Mouse (Mus musculus) liver, postnatal 0 days (tissue): ENCODE results near the gene Ost4. TPM values are rescaled to one million over a fixed set of nuclear protein-coding genes. Genes with fewer than 3 reads are reported as not detected.

Experiments used
- ATAC-seq: fragments of 200-750 bp; cut with Nextera tagmentation; 2 replicates; pipeline ENCODE4 v1.8.0; 2017; ENCODE audit warnings: mild to moderate bottlenecking, moderate library complexity
- DNase-seq: peaks from one replicate; pipeline ENCODE4 v3.0.0-alpha.2; 2016
- H3K27ac ChIP-seq: fragments of 300-500 bp; sonication (generic); 2 replicates; pipeline ENCODE4 v1.5.1; 2014; ENCODE audit warnings: antibody characterized with exemption, moderate library complexity, mild to moderate bottlenecking, low read depth
- H3K27me3 ChIP-seq: fragments of 300-500 bp; sonication (generic); 2 replicates; pipeline ENCODE4 v1.6.1; 2014; ENCODE audit warnings: low read length, control low read depth, mixed read lengths; ENCODE audit not compliant: insufficient read depth
- H3K36me3 ChIP-seq: fragments of 300-500 bp; sonication (generic); replicated peaks from 2 replicates; pipeline ENCODE4 v1.6.1; 2014; ENCODE audit warnings: mild to moderate bottlenecking, control low read depth, low read length, moderate library complexity, mixed read lengths; ENCODE audit not compliant: insufficient read depth
- H3K4me1 ChIP-seq: fragments of 300-500 bp; sonication (generic); 2 replicates; pipeline ENCODE4 v1.6.1; 2014; ENCODE audit warnings: antibody characterized with exemption, mild to moderate bottlenecking, control low read depth; ENCODE audit not compliant: insufficient read depth
- H3K4me2 ChIP-seq: fragments of 300-500 bp; sonication (generic); 2 replicates; pipeline ENCODE4 v1.6.1; 2014; ENCODE audit warnings: low read depth, mild to moderate bottlenecking, low read length, moderate library complexity, mixed read lengths
- H3K4me3 ChIP-seq: fragments of 300-500 bp; sonication (generic); 2 replicates; pipeline ENCODE4 v1.5.1; 2014; ENCODE audit warnings: low read depth, low read length
- H3K9ac ChIP-seq: fragments of 300-500 bp; sonication (generic); replicated peaks from 2 replicates; pipeline ENCODE4 v1.6.1; 2014; ENCODE audit warnings: mild to moderate bottlenecking, moderate library complexity
- H3K9me3 ChIP-seq: fragments of 300-500 bp; sonication (generic); 2 replicates; pipeline ENCODE4 v1.6.1; 2016; ENCODE audit warnings: mild to moderate bottlenecking, control low read depth, low read length, mixed read lengths
- CTCF ChIP-seq: sonication (generic); IDR thresholded peaks from 2 replicates; pipeline ENCODE4 v1.5.1; 2016; ENCODE audit warnings: antibody characterized with exemption, low read depth
- EP300 ChIP-seq: IDR thresholded peaks from 2 replicates; pipeline ENCODE4 v1.6.1; 2016; ENCODE audit warnings: antibody characterized with exemption, low read depth, mild to moderate bottlenecking
- WGBS: fragments of 180-500 bp; shearing (Covaris S2); extraction: QIAGEN DNeasy Blood & Tissue Kit; methylation state at CpG from one replicate; pipeline ENCODE4 v1.1.7; 2014; ENCODE audit not compliant: insufficient replicate concordance; 5-methylcytosine and 5-hydroxymethylcytosine counted together
- polyA plus RNA-seq: library from polyadenylated mRNA; unstranded; fragments of >200 nt; fragmentation: Nextera tagmentation; extraction: Ambion mirVana; gene quantifications from 2 replicates; pipeline ENCODE4 v1.2.1, GENCODE M21; 2015

Gene Ost4
- polyA plus RNA-seq: 263 and 277 TPM in 2 replicates

GRCm38 (mm10) chr5:30907413-30908059 is at the start of gene Ost4:
TSS of gene Ost4 (minus strand) at chr5:30907788.
- ATAC-seq (peak; percentile 96), DNase-seq (peak; percentile 98)
- WGBS: under 1% methylated on average over 58 of the region's 58 CpGs
- Histone ChIP-seq H3K9me3 (no peaks in the 10 kb centered on the region), H3K36me3 (peaks cover 31% of the 10 kb centered on the region), H3K27me3 (no peaks in the 10 kb centered on the region), H3K9ac (peak within 1 kb of the TSS; percentile 75), H3K4me2 (peak within 1 kb of the TSS; percentile 99), H3K4me1 (peaks cover 62% of the 10 kb centered on the region), H3K27ac (peak within 1 kb of the TSS; percentile 93), H3K4me3 (peak within 1 kb of the TSS; percentile 66)
- peak; percentile 30; the same call in 1 of the 2 replicates for TF ChIP-seq EP300
- TF ChIP-seq CTCF: no peak

DNA sequence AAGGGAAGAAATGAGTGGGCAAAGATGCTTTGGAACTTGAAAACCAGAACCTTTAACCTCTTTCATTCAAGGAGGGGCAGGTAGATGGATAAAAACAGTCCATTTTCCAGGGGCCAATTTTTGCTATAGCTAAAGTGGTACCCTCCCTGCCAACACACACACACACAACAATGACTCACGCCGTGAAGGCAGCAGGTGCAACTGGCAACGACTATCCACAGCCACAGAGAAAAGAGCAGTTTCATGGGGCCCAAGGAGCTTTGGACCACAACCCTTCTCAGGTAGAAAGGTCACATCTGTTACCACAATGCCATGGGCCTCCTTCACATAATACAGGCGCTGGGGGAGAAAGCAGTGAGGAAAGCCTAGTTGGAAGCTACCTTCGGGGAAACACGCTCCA is 48.2 kb upstream of the Ost4 start:
- Histone ChIP-seq H3K9ac (no peak overlapping the region), H3K36me3 (peaks cover 50% of the 10 kb centered on the region), H3K4me1 (peaks cover 31% of the 10 kb centered on the region), H3K27ac (no peak overlapping the region), H3K9me3 (no peaks in the 10 kb centered on the region), H3K27me3 (no peaks in the 10 kb centered on the region), H3K4me3 (no peak overlapping the region), H3K4me2 (no peak overlapping the region)
- TF ChIP-seq CTCF (no peak), EP300 (no peak)
- WGBS: 82% methylated on average over 6 of the region's 6 CpGs
- ATAC-seq (no peak), DNase-seq (no peak)

GRCm38 (mm10) chr5:30954556-30954955 is 47.0 kb upstream of the Ost4 start:
- Histone ChIP-seq H3K27me3 (no peaks in the 10 kb centered on the region), H3K36me3 (peaks cover 50% of the 10 kb centered on the region), H3K4me2 (no peak overlapping the region), H3K27ac (no peak overlapping the region), H3K9me3 (no peaks in the 10 kb centered on the region), H3K9ac (no peak overlapping the region; the same call in 1 of the 2 replicates), H3K4me1 (peaks cover 33% of the 10 kb centered on the region), H3K4me3 (no peak overlapping the region)
- ATAC-seq (no peak), DNase-seq (no peak)
- 87% methylated on average over 9 of the region's 9 CpGs for WGBS
- TF ChIP-seq CTCF (no peak), EP300 (no peak)

GRCm38 (mm10) chr5:30954065-30954464 is 46.5 kb upstream of the Ost4 start:
- no peak for ATAC-seq
- no peaks in the 10 kb centered on the region for H3K27me3 ChIP-seq

GRCm38 (mm10) chr5:30952551-30952950 is 45.0 kb upstream of the Ost4 start:
- ATAC-seq: no peak
- Histone ChIP-seq H3K4me3 (no peak overlapping the region), H3K27ac (0 out of 2 replicates have a peak overlapping the region, but pooled peaks have one; percentile 22), H3K9ac (no peak overlapping the region), H3K4me1 (peaks cover 14% of the 10 kb centered on the region), H3K27me3 (no peaks in the 10 kb centered on the region), H3K36me3 (peaks cover 39% of the 10 kb centered on the region), H3K9me3 (no peaks in the 10 kb centered on the region), H3K4me2 (no peak overlapping the region)
- no peak for TF ChIP-seq EP300
- TF ChIP-seq CTCF: no peak
- 74% methylated on average over 5 of the region's 5 CpGs for WGBS
- no peak for DNase-seq

More at GRCm38 (mm10) chr5:30954065-30954464, 46.5 kb upstream of the Ost4 start:
- Histone ChIP-seq H3K4me2 (no peak overlapping the region), H3K9me3 (no peaks in the 10 kb centered on the region), H3K9ac (no peak overlapping the region), H3K27ac (no peak overlapping the region), H3K4me3 (no peak overlapping the region), H3K36me3 (peaks cover 50% of the 10 kb centered on the region), H3K4me1 (peaks cover 29% of the 10 kb centered on the region)
- TF ChIP-seq CTCF: no peak
- TF ChIP-seq EP300: no peak
- 94% methylated on average over 6 of the region's 6 CpGs for WGBS
- no peak for DNase-seq

GRCm38 (mm10) chr5:30951706-30952105 is 44.1 kb upstream of the Ost4 start:
- no peak for TF ChIP-seq CTCF
- no peak for TF ChIP-seq EP300
- peaks cover 13% of the 10 kb centered on the region for H3K4me1 ChIP-seq
- H3K9me3 ChIP-seq: no peaks in the 10 kb centered on the region
- H3K4me2 ChIP-seq: no peak overlapping the region
- H3K27me3 ChIP-seq: no peaks in the 10 kb centered on the region
- H3K27ac ChIP-seq: no peak overlapping the region
- H3K36me3 ChIP-seq: peaks cover 38% of the 10 kb centered on the region
- H3K4me3 ChIP-seq: no peak overlapping the region
- no peak overlapping the region for H3K9ac ChIP-seq
- ATAC-seq (no peak), DNase-seq (no peak)
- 67% methylated on average over 6 of the region's 6 CpGs for WGBS
